8 mouse cellular contexts compared by ENCODE assay signal in the genomic region with DNA sequence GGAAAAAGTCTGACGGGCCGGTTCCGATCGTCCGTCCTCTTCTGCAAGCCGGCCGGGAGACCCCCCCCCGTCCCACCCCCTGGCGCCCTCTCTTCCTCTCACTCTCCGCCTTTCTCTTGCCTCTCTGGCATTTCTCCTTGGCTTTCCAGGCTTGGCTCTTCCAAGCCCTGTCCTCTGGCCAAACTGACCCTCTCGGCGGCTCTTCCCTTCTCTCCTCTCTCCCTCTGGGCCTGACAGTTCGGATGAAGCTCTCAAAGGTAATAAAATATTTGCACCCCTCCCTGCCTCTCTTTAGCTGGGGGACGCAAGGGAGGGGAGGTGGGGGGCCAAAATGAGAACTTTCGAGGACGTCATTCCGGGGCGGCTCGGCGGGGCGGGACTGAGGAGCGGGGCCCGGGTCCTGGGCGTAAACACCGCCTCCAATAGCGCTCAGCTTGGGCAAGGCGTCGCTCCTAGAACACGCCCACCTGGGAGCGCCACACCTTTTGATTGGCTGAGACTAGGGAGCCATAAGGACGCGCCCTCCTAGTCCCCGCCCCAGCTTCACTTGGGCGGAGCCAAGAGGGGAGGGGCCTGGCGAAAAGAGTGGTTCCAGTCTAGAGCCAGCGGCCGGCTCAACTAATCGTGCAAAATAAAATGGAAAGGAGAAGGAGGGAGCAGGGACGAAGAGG. TPM values are rescaled to one million over a fixed set of nuclear protein-coding genes. Genes with fewer than 3 reads are reported as not detected.
DNase-seq lines count a peak whose midpoint lies in the region; ATAC-seq and TF ChIP-seq lines count a peak whose summit lies in the region.

Nkx6-1 (minus strand) TSS at position 52 of the 671 bp plus-strand sequence.

- no peak for TF ChIP-seq POLR2A in thymus, adult 2 months (IDR thresholded peaks at IDR 0.05; ENCODE audit: control insufficient read depth, extremely low read depth, insufficient read depth, low read length, poor library complexity)

- no peaks in the 10 kb centered on the region for H3K36me3 ChIP-seq in thymus, adult 2 months (ENCODE audit: control insufficient read depth, insufficient read depth, low read length)

- DNase-seq in thymus, postnatal 0 days (ENCODE audit: low spot score), result peak; percentile 36
- DNase-seq in thymus, adult 2 months, result no peak
- DNase-seq in heart, postnatal 14 days, result peak; percentile 36 to 55
- DNase-seq in kidney, postnatal 4 days, result peak; percentile 87 to 92
- peak; percentile 88 for DNase-seq in testis, postnatal 14 days (ENCODE audit: low spot score)
- no peak for DNase-seq in spleen, adult 18-20 months

- H3K27me3 ChIP-seq in thymus, adult 2 months (ENCODE audit: control insufficient read depth, insufficient read depth, low read length), result peaks cover 19% of the 10 kb centered on the region

- ATAC-seq in erythroid progenitor cell, adult 5-6 weeks (replicated peaks; ENCODE audit: low FRiP score, poor library complexity, severe bottlenecking), result peak; percentile 39; the same call in 1 of the 2 replicates
- ATAC-seq in megakaryocyte-erythroid progenitor cell, adult 5-6 weeks (replicated peaks; ENCODE audit: low FRiP score, low TSS enrichment, poor library complexity, severe bottlenecking), result peak; percentile 92

- H3K4me3 ChIP-seq in thymus, adult 2 months (ENCODE audit: control insufficient read depth, insufficient read depth, low read length), result no peak within 1 kb of the TSS

- TF ChIP-seq CTCF in thymus, adult 2 months (IDR thresholded peaks at IDR 0.05; ENCODE audit: borderline replicate concordance, control insufficient read depth, extremely low read depth, insufficient read depth, low read length, poor library complexity), result no peak

- intact Hi-C loops in heart, postnatal 14 days (cut with DNase I), result loop anchor here (5.0 to 10.0 kb wide), 2 partner anchors 300 to 643 kb away; no protein-coding TSS in a partner anchor

- H3K27ac ChIP-seq in thymus, adult 2 months (ENCODE audit: control insufficient read depth, insufficient read depth, low read length), result no peak within 1 kb of the TSS

- 1% methylated on average over 39 of the region's 39 CpGs for WGBS in thymus, adult 2 months

- H3K4me1 ChIP-seq in thymus, adult 2 months (replicated peaks; ENCODE audit: control insufficient read depth, insufficient read depth, low read length), result peaks cover 2% of the 10 kb centered on the region; the same call in 1 of the 2 replicates

RNA-seq across cellular contexts. Expression of gene Nkx6-1, which starts in this region (rescaled TPM):
- not detected in 2 replicates for polyA plus RNA-seq in thymus, postnatal 0 days (2015; fragmentation: Nextera tagmentation; extraction: Ambion mirVana)
- 0.05 TPM in 1 of 2 replicates, not detected in the other for polyA plus RNA-seq in thymus, adult 2 months (2012; rRNA removed)
- total RNA-seq in erythroid progenitor cell, adult 5-6 weeks (2015; ENCODE audit: low replicate concordance), result not detected in 2 replicates
- total RNA-seq in erythroid progenitor cell, adult 5-6 weeks (2017; ENCODE audit: low replicate concordance), result not detected in 2 replicates
- under 1 TPM; 0.07 to 0.10 TPM for total RNA-seq in heart, postnatal 14 days (2021)
- not detected in 2 replicates for total RNA-seq in megakaryocyte-erythroid progenitor cell, adult 5-6 weeks (2014; fragmentation: Nextera tagmentation)
- not detected in 2 replicates for total RNA-seq in megakaryocyte-erythroid progenitor cell, adult 5-6 weeks (2017)

Comparison
In these comparisons a context has a peak if more than half of its experiments do, and no peak if none do; other contexts are left out.
1. Peak in DNase-seq in thymus, postnatal 0 days; RNA of the gene not detected or under 1 TPM.
2. Peak in ATAC-seq in erythroid progenitor cell, adult 5-6 weeks; RNA of the gene not detected or under 1 TPM.
3. Peak in DNase-seq in heart, postnatal 14 days; RNA of the gene not detected or under 1 TPM.
4. Peak in ATAC-seq in megakaryocyte-erythroid progenitor cell, adult 5-6 weeks; RNA of the gene not detected or under 1 TPM.
5. DNase-seq: peak in kidney, postnatal 4 days (2 of 2) and testis, postnatal 14 days (single experiment); none in thymus, adult 2 months (single experiment) and spleen, adult 18-20 months (0 of 2).